Mouse (Mus musculus) hindbrain, embryonic 12.5 days (tissue): ENCODE data around the gene Cebpg. TPM values are rescaled to one million over a fixed set of nuclear protein-coding genes. Genes with fewer than 3 reads are reported as not detected.

Source experiments
- ATAC-seq: fragments of 200-750 bp; cut with Nextera tagmentation; 2 replicates; pipeline ENCODE4 v1.8.0; 2017; ENCODE audit warnings: moderate TSS enrichment; ENCODE audit not compliant: low FRiP score
- H3K27ac ChIP-seq: fragments of 300-500 bp; sonication (generic); 2 replicates; pipeline ENCODE4 v1.5.1; 2016; ENCODE audit warnings: mild to moderate bottlenecking
- H3K27me3 ChIP-seq: fragments of 300-500 bp; sonication (generic); 2 replicates; pipeline ENCODE4 v1.6.1; 2016; ENCODE audit warnings: mild to moderate bottlenecking
- H3K36me3 ChIP-seq: fragments of 300-500 bp; sonication (generic); 2 replicates; pipeline ENCODE4 v1.6.1; 2016; ENCODE audit warnings: mild to moderate bottlenecking
- H3K4me1 ChIP-seq: fragments of 300-500 bp; sonication (generic); 2 replicates; pipeline ENCODE4 v1.6.1; 2016
- H3K4me2 ChIP-seq: fragments of 300-500 bp; sonication (generic); replicated peaks from 2 replicates; pipeline ENCODE4 v1.6.1; 2016; ENCODE audit warnings: mild to moderate bottlenecking
- H3K4me3 ChIP-seq: fragments of 300-500 bp; sonication (generic); 2 replicates; pipeline ENCODE4 v1.5.1; 2016; ENCODE audit warnings: mild to moderate bottlenecking
- H3K9ac ChIP-seq: fragments of 300-500 bp; sonication (generic); 2 replicates; pipeline ENCODE4 v1.6.1; 2016; ENCODE audit warnings: mild to moderate bottlenecking, moderate library complexity
- H3K9me3 ChIP-seq: fragments of 300-500 bp; sonication (generic); replicated peaks from 2 replicates; pipeline ENCODE4 v1.6.1; 2016; ENCODE audit warnings: mild to moderate bottlenecking
- whole genome bisulfite sequencing: fragments of 180-500 bp; shearing (Covaris S2); methylation state at CpG from one replicate; pipeline ENCODE4 v1.1.7; 2016; 5-methylcytosine and 5-hydroxymethylcytosine counted together
- microRNA-seq: library from miRNA; unstranded; fragments of <30 nt; microRNA quantifications from one replicate; pipeline ENCODE4, GENCODE M21; 2017
- polyA plus RNA-seq: library from polyadenylated mRNA; unstranded; fragments of >200 nt; fragmentation: Nextera tagmentation; extraction: Ambion mirVana; gene quantifications from 2 replicates; pipeline ENCODE4 v1.2.1, GENCODE M21; 2016

Gene Cebpg
- polyA plus RNA-seq, 1 experiment from 2014 or later = 50.3 TPM

DNA sequence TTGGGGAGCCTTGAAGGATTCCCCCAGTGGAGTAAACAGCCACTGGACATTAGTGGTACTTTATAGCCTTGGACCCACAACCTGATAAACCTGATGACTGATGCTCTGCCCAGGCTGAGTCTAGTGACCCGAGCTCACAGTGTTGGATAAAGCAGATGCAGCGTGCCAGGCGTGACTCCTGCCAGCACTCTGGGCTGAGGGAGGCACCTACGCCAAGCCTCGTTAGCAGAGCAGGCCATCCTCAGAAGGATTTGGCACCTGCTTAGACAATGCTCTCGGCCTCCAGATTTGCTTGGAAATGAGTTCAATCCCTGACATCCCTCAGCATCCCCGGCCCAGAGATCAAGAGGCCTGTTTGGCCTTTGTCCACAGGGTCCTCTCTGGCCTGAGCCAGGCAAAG is 49.7 kb downstream of the Cebpg start:
- no peak overlapping the region for H3K27ac ChIP-seq
- ATAC-seq = no peak
- H3K9ac ChIP-seq = no peak overlapping the region
- no peaks in the 10 kb centered on the region for H3K36me3 ChIP-seq
- H3K4me1 ChIP-seq = peaks cover 21% of the 10 kb centered on the region
- H3K9me3 ChIP-seq = no peaks in the 10 kb centered on the region
- no peak overlapping the region for H3K4me2 ChIP-seq
- H3K4me3 ChIP-seq = no peak overlapping the region
- WGBS = 92% methylated on average over 7 of the region's 7 CpGs
- H3K27me3 ChIP-seq = no peaks in the 10 kb centered on the region

DNA sequence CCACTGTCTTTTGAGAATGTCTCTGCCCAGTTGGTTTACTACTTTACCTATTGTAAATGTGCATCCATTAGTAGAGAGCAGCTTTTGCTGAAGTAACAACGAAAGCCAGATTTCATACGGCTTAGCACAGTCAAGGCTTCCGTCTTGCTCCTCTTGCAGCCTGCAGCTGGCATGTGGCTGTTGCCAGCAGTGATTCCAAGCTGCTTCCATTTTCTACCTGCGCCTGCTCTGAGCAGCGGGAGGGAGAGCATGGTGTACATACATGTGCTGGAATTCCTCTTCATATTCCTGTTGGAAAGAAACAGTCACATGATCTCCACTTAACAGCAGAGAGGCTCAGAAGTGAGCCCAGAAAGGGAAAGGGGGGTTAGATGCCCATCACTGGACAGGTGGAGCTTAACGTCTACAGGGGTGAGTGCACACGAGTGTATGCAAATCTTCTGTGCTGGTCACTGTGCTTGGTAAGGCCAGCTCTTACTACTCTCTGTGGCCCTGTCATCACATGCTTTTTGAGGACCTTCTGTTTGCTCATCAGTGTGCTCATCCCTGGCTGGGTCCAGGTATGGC is 53.1 kb downstream of the Cebpg start:
- no peak for ATAC-seq
- H3K9me3 ChIP-seq = no peaks in the 10 kb centered on the region
- no peak overlapping the region for H3K9ac ChIP-seq
- H3K36me3 ChIP-seq = no peaks in the 10 kb centered on the region
- no peak overlapping the region for H3K27ac ChIP-seq
- H3K4me2 ChIP-seq = no peak overlapping the region
- WGBS = 73% methylated on average over 7 of the region's 7 CpGs
- peaks cover 27% of the 10 kb centered on the region for H3K4me1 ChIP-seq
- no peak overlapping the region for H3K4me3 ChIP-seq
- H3K27me3 ChIP-seq = no peaks in the 10 kb centered on the region

DNA sequence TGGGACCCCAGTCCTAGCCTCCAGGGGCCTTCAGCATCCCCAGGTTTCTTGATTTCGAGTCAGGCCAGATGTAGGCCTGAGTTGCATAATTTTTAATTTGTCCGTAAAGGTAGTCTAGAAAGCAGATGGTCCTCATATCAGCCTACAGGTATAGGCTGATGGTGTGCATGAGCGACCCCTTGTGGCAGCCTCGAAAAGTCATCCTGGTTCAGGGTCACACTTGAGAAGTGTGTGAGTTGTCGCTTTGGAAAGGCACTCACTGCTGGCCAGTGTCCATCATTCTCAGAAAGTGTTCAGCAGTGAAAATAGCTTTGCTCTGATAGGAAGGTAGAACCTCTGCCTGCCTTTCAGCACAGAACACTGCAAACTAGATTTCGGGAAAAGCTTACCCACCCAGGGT is 55.5 kb downstream of the Cebpg start:
- no peak for ATAC-seq
- no peak overlapping the region for H3K4me3 ChIP-seq
- H3K9me3 ChIP-seq = no peaks in the 10 kb centered on the region
- 37% methylated on average over 6 of the region's 6 CpGs for WGBS
- H3K4me1 ChIP-seq = peaks cover 31% of the 10 kb centered on the region
- no peaks in the 10 kb centered on the region for H3K36me3 ChIP-seq
- no peak overlapping the region for H3K9ac ChIP-seq
- no peak overlapping the region for H3K4me2 ChIP-seq
- no peak overlapping the region for H3K27ac ChIP-seq
- H3K27me3 ChIP-seq = no peaks in the 10 kb centered on the region

Small RNA genes within 50 kb of the gene (microRNA-seq; reads per million reads assigned to microRNA genes)
- not detected for gene Gm25033

Other genes starting within 250 kb of the Cebpg start
- gene Chst8, start 243.9 kb downstream of the Cebpg start, polyA plus RNA-seq = 22.4 and 24.7 TPM in 2 replicates
- gene Pepd, start 144.2 kb downstream of the Cebpg start, polyA plus RNA-seq = 55.6 and 56.0 TPM in 2 replicates
- 0.96 and 1.6 TPM in 2 replicates for gene Cebpa, start 62.7 kb upstream of the Cebpg start, polyA plus RNA-seq
- 1.9 and 2.1 TPM in 2 replicates for gene Slc7a10, start 129.8 kb upstream of the Cebpg start, polyA plus RNA-seq
- 17.9 and 19.3 TPM in 2 replicates for gene Lrp3, start 158.9 kb upstream of the Cebpg start, polyA plus RNA-seq